Comparison of ENCODE assay signal across 24 mouse cellular contexts in the genomic region with DNA sequence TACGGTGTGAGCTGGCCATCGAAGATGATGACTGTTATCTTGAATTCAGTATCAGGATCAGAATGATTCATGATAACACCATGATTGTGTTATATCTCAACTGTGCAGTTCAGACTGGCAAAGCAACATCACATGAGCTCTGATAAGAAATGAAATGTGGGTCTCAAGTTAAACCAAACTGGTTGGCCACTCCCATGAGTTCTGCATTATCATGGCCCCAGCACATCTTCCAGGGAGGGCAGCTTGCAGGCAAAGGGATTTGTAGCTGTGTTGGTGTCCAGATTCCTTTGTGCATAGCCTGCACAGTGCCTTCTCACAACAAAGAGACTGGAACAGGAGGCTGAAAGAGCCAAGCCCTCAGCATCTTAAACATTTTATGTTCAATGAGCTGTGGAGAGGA.
DNase-seq lines count a peak whose midpoint lies in the region; ATAC-seq and TF ChIP-seq lines count a peak whose summit lies in the region.
"Had no signal": no experiment of that assay in that cellular context is flagged by ENCODE, and none has a peak within 500 bp of the region (broad histone marks: within the 10 kb centered on the region; RNA-seq: fewer than 3 reads in every experiment).

No protein-coding gene starts in this region.

- ATAC-seq in liver, embryonic 12.5 days = peak; percentile 51; the same call in 1 of the 2 replicates
- ATAC-seq in liver, postnatal 0 days = no peak
- peak; percentile 66 for ATAC-seq in liver, embryonic 13.5 days (ENCODE audit: low read depth)
- 0 out of 2 replicates have a peak, but pooled peaks have one; percentile 16 for ATAC-seq in liver, embryonic 16.5 days (ENCODE audit: low read depth)
- ATAC-seq: forebrain, embryonic 13.5 days; forebrain, embryonic 16.5 days; Patski had no signal

- no peaks in the 10 kb centered on the region for H3K9me3 ChIP-seq in liver, embryonic 12.5 days (replicated peaks)
- no peaks in the 10 kb centered on the region for H3K9me3 ChIP-seq in liver, postnatal 0 days (ENCODE audit: low read length)
- no peaks in the 10 kb centered on the region for H3K9me3 ChIP-seq in liver, embryonic 13.5 days (replicated peaks)
- no peaks in the 10 kb centered on the region for H3K9me3 ChIP-seq in liver, embryonic 16.5 days (replicated peaks; ENCODE audit: control insufficient read depth, low read length)
- H3K9me3 ChIP-seq: forebrain, embryonic 10.5 days; forebrain, embryonic 13.5 days; hindbrain, embryonic 12.5 days; hindbrain, embryonic 15.5 days had no signal

- H3K36me3 ChIP-seq in liver, embryonic 12.5 days = no peaks in the 10 kb centered on the region
- no peaks in the 10 kb centered on the region for H3K36me3 ChIP-seq in liver, postnatal 0 days (replicated peaks; ENCODE audit: insufficient read depth, low read length)
- H3K36me3 ChIP-seq in liver, embryonic 13.5 days = no peaks in the 10 kb centered on the region
- no peaks in the 10 kb centered on the region for H3K36me3 ChIP-seq in liver, embryonic 16.5 days (ENCODE audit: control insufficient read depth, insufficient read depth)
- H3K36me3 ChIP-seq: forebrain, embryonic 10.5 days; G1E; hindbrain, embryonic 12.5 days; hindbrain, embryonic 15.5 days had no signal

- H3K27me3 ChIP-seq in liver, embryonic 12.5 days (replicated peaks) = no peaks in the 10 kb centered on the region
- H3K27me3 ChIP-seq in liver, postnatal 0 days (ENCODE audit: insufficient read depth, low read length) = no peaks in the 10 kb centered on the region
- H3K27me3 ChIP-seq in liver, embryonic 13.5 days = no peaks in the 10 kb centered on the region
- H3K27me3 ChIP-seq in liver, embryonic 16.5 days (ENCODE audit: control insufficient read depth, insufficient read depth, low read depth, low read length) = no peaks in the 10 kb centered on the region
- H3K27me3 ChIP-seq: CH12.LX; forebrain, embryonic 13.5 days; hindbrain, embryonic 12.5 days; hindbrain, embryonic 15.5 days; Patski had no signal

- no peaks in the 10 kb centered on the region for H3K4me1 ChIP-seq in liver, embryonic 12.5 days
- H3K4me1 ChIP-seq in liver, postnatal 0 days (ENCODE audit: insufficient read depth) = no peaks in the 10 kb centered on the region
- no peaks in the 10 kb centered on the region for H3K4me1 ChIP-seq in liver, embryonic 13.5 days (replicated peaks)
- H3K4me1 ChIP-seq in liver, embryonic 16.5 days (ENCODE audit: control insufficient read depth, low read depth, low read length) = no peaks in the 10 kb centered on the region
- H3K4me1 ChIP-seq: forebrain, embryonic 13.5 days; hindbrain, embryonic 12.5 days; hindbrain, embryonic 15.5 days had no signal

- H3K9ac ChIP-seq in liver, embryonic 12.5 days = no peak overlapping the region
- no peak overlapping the region for H3K9ac ChIP-seq in liver, postnatal 0 days (replicated peaks)
- no peak overlapping the region for H3K9ac ChIP-seq in liver, embryonic 13.5 days
- H3K9ac ChIP-seq in liver, embryonic 16.5 days (ENCODE audit: low read depth, low read length) = no peak overlapping the region
- H3K9ac ChIP-seq: forebrain, embryonic 13.5 days; hindbrain, embryonic 12.5 days; hindbrain, embryonic 15.5 days had no signal

- no peak for TF ChIP-seq EP300 in liver, postnatal 0 days (IDR thresholded peaks at IDR 0.05; ENCODE audit: low read depth)

- WGBS in liver, embryonic 12.5 days (ENCODE audit: insufficient replicate concordance) = 75% methylated on average over 2 of the region's 2 CpGs
- 65% methylated on average over 2 of the region's 2 CpGs for WGBS in liver, postnatal 0 days (ENCODE audit: insufficient replicate concordance)
- 56% methylated on average over 2 of the region's 2 CpGs for WGBS in liver, embryonic 13.5 days (ENCODE audit: insufficient replicate concordance)
- WGBS in liver, embryonic 16.5 days (ENCODE audit: insufficient replicate concordance) = 52% methylated on average over 2 of the region's 2 CpGs

- no peak for DNase-seq in liver, postnatal 0 days
- DNase-seq in liver, embryonic 13.5 days = no peak
- DNase-seq in gastrocnemius, postnatal 4 days (ENCODE audit: low spot score in 2 of 2) = no peak
- no peak for DNase-seq in lung, adult 18-20 months
- DNase-seq: adrenal gland, postnatal 10 days; adrenal gland, postnatal 36 days; B cell, adult 2 months; cerebellum, adult 18-20 months; cerebellum, adult 9-10 months; cerebellum, postnatal 14 days; gastrocnemius, postnatal 10 days; gastrocnemius, postnatal 36 days; heart, adult 11 months had no signal

- no peak overlapping the region for H3K27ac ChIP-seq in liver, embryonic 12.5 days
- H3K27ac ChIP-seq in liver, postnatal 0 days (ENCODE audit: low read depth) = no peak overlapping the region
- no peak overlapping the region for H3K27ac ChIP-seq in liver, embryonic 13.5 days
- no peak overlapping the region for H3K27ac ChIP-seq in liver, embryonic 16.5 days (ENCODE audit: low read length)
- H3K27ac ChIP-seq: forebrain, embryonic 10.5 days; forebrain, embryonic 13.5 days; hindbrain, embryonic 12.5 days; hindbrain, embryonic 15.5 days had no signal

- no peak overlapping the region for H3K4me2 ChIP-seq in liver, embryonic 12.5 days
- no peak overlapping the region for H3K4me2 ChIP-seq in liver, postnatal 0 days (ENCODE audit: low read depth, low read length)
- H3K4me2 ChIP-seq in liver, embryonic 13.5 days = no peak overlapping the region
- no peak overlapping the region for H3K4me2 ChIP-seq in liver, embryonic 16.5 days (ENCODE audit: low read depth, low read length)
- H3K4me2 ChIP-seq: forebrain, embryonic 13.5 days; heart, embryonic 11.5 days; hindbrain, embryonic 12.5 days; hindbrain, embryonic 15.5 days had no signal

- no peak overlapping the region for H3K4me3 ChIP-seq in liver, embryonic 12.5 days
- no peak overlapping the region for H3K4me3 ChIP-seq in liver, postnatal 0 days (ENCODE audit: low read depth, low read length)
- no peak overlapping the region for H3K4me3 ChIP-seq in liver, embryonic 13.5 days (replicated peaks)
- no peak overlapping the region for H3K4me3 ChIP-seq in liver, embryonic 16.5 days (ENCODE audit: low read depth, low read length)
- H3K4me3 ChIP-seq: forebrain, embryonic 10.5 days; forebrain, embryonic 13.5 days; hindbrain, embryonic 12.5 days; hindbrain, embryonic 15.5 days had no signal

- TF ChIP-seq CTCF in liver, postnatal 0 days (IDR thresholded peaks at IDR 0.05; ENCODE audit: low read depth) = no peak
